Mouse (Mus musculus) telencephalon, adult 2 months (tissue): ENCODE data around the gene Hist3h2ba.
A peak's percentile ranks its signal among the peaks of the same experiment; 100 is the strongest.

Experiments used
- DNase-seq: peaks from one replicate; pipeline ENCODE4 v3.0.0-alpha.2; 2011; ENCODE audit warnings: low read depth, low spot score

Gene Hist3h2ba

DNA sequence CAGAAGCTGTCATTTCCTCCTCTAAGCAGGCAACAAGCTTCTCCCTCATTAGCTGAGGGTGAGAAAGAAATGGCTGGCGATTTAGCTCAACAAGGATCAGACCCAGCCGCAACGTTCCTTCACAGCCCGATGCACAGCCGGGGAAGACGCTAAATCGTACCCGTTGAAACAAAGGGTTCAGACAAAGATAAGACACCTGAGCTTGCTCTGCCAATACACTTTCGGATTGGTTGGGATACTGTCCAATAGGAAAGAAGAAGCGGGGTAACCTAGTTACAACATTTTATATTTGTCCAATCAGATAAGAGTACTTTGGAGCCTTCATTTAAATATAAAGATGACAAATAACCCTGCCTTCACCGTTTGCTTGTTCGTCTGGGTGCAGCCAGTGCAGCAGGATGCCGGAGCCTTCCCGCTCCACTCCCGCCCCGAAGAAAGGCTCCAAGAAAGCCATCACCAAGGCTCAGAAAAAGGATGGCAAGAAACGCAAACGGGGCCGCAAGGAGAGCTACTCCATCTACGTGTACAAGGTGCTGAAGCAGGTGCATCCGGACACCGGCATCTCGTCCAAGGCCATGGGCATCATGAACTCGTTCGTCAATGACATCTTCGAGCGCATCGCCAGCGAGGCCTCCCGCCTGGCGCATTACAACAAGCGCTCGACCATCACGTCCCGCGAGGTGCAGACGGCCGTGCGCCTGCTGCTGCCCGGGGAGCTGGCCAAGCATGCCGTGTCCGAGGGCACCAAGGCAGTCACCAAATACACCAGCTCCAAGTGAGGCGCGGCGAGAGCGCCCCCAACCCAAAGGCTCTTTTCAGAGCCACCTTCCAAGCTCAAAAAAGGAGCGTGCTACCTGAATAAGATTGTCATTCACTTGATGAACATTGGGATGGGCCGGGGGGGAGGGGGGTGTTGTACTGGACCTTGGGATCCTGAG lies at the start of gene Hist3h2ba:
Gene Hist3h2ba, plus strand, starts transcription at position 379 of the 938 bp plus-strand sequence.
- peak; percentile 98 for DNase-seq

DNA sequence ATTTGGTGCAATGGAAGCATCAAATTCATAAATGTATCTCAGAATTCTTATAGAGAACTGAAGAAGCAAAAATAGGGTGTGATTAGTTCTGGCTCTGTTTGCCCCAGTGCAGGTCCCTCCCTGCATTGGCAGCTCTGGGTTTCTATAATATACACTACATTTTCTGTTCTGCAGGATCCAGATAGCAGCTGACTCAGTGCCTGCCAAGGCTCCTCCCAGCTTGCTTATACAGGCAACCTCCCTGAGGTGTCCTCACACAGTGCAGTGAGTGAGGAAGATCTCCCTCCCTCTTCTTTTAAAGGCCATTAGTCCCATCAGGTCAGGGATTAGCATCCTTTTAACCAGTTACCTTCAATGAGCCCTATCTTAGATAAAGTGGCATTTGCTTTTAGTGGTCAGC lies 47.6 kb upstream of the Hist3h2ba start:
- no peak for DNase-seq

DNA sequence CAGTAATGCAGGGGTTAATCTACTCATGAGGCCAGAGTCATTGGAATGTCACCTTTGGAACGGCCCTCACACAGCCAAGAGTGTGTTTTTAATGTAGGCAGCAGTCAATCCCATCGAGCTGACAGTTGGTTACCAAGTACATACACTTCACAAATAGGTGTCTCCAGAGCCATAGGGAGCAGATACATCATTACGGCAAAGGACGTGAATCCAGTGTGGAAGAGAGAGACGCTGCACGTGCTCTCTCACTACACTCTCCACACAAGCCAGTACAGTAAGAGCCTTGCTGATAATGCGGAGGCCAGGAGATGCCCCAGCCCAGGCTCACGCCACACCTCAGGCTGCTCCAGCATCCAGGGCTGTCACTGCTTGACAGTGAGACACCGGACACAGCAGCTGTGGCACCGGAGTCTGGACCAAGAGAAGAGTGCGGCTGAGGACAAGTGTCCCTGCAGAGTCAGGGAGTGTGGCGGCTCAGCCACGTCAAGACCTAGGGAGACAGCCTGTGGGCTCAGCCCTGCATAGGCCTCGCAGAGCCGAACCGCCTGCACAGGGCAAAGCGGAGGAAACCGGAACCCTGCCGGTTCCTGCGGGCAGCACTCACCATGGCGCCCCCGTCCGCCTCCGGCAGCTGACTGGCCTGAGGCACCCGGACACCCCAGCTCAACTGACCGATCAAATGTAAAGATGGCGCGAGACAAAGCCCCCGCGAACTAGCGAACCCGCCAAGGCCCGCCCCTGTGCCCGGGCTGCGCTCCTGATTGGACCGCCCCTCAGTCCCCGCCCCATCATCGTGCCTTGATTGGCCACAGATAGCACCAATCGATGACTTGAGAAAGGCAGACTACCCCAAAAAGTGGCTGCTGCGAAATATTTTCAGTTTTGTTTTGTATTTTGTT lies 45.0 kb upstream of the Hist3h2ba start, which contains the start of gene Zfp39:
Gene Zfp39, minus strand, starts transcription at position 715 of the 899 bp plus-strand sequence.
- peak; percentile 86 for DNase-seq

DNA sequence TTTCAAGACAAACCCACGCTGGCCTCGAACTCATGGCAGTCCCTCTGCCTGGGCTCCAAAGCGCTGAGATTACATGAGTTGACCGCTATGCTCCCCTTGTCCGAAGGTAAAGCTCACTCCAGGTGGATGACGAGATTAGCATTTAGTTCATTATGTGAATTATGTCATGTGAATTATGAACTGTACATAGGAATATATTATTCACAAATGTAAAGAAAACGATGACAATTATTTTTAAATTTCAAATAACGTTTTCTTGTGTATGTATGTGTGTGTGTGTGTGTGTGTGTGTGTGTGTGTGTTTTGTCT lies 44.4 kb upstream of the Hist3h2ba start:
- DNase-seq: no peak

DNA sequence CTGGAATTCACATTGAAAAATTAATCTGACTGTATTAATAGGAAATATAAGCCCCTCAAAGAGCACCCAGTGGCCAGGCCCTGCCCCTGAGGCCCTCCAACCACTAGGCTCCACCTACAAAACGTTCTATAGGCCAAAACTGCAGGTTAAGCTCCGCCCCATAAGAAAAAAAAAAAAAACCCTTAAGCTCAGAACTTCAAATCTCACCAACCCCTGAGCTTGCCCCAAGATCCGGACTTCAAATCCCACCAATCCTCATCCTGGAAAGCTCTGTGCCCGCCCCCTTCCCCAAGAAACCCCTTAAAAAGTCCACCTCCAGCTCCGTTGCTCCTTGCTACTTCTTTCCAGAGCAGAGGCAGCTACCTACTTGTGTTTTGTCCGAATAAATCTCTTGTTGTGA lies 43.9 kb upstream of the Hist3h2ba start:
- DNase-seq: peak; percentile 12

DNA sequence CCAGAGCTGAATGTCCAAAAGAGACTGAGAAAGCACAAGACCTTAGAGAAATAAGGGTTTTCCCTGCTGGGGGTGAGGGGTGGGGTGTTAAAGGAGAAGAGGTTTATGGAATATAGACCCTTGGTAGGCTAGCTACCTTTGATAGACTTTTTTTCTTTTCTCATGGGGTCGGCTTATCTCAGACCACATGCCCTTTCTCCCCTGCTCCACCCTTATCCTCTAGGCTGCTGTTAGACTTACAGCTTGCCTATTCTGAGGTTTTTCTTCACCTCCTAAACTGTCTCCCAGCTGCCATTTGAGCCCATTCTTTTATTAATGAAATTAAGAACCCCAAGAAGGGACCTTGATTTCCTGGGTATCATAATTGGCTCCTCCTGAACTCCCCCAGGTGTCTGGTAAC lies 34.9 kb upstream of the Hist3h2ba start:
- DNase-seq: no peak

DNA sequence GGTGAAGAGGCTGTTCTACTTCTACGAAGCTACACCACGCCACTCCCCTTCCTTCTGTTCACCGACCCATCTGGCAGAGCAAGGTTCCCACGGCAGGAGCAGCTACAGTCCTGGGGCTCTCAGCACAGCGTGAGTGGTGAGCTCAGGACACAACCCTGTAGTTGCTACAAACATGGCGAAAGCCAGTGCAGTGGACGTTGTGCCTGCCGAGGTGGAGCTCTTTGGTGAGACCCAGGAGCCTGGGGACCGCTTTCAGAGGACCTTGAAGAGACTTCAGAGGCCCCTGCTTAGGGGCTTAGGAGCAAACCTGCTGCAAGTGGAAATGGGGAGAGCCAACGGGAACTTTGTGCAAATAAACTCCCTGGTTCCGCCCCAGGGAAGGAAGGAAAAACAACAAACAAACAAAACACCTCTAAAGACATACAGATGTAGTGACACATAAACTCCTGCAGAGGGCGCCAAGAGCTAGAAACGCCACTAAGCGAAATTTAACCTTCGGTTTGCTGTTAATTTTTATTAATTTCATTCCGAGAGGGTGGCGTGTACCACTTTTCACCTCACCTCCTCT lies 34.2 kb upstream of the Hist3h2ba start:
- DNase-seq: no peak

DNA sequence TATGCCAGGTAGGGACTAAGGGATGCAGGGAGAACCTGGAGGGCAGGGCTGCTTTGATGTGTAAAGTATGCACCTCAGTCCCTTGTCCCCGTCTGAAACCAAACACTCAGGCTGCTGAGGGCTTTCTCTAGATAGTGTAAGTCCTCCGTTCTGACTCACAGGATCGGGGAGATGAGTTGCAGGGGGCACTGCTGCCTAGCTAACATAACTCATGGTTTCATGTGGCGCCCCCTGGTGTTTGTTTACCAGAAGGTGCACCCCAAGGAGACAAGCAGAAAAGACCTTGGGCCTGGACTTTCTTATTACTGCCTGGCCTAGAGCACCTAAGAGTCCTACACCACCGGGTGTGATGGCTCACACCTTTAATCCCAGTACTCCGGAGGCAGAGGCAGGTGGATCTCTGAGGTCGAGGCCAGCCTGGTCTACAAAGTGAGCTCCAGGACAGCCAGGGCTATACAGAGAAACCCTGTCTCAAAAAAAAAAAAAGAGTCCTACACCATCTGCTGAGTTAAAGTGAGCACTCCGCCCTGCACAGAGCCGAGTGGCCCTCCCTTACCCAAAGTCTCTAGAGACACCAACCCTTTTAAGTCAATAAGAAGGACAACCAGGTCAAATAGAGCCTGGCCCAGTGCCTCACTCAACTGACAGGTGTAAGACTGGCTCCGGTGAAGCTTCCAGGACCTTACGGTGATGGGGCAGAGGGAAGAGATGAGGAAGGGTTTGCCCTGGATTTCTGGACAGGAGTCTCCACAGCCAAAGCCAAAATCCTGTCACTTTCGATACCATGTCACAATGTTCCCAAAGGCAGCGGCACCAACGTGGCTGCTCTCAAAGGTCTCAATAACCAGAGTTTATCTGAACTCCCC lies 31.6 kb upstream of the Hist3h2ba start:
- no peak for DNase-seq

DNA sequence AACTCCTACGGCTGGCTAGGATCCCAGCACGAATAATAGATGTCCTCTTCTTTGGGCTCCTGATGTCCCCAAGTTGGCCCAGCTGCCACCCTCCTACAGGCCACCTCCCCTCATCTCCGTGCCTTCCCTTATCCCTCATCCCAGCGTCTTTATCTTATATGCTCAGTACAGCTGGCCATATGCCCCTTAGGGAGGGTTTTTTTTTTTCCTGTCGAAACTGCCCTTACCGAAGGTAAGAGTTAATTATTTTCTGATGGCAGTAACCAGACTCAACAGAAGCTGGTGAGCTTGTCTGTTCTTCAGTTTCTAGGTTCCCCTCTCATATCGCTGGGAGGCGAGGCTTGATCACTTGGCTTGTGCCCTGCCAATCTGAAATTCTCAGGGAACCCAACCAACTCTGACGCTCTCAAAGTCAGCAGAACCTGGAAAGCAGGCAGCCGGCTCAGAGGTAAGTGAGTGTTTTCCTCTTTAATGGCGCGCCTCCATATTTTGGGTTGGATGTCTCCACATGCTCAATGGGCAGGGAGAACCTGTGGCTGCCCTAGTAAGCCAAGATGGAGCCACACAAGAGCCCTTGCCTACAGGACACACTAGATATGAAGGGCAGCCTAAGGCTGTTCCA lies 30.9 kb upstream of the Hist3h2ba start, which contains the start of gene Btnl10:
Gene Btnl10, plus strand, starts transcription at position 164 of the 622 bp plus-strand sequence.
- no peak for DNase-seq

DNA sequence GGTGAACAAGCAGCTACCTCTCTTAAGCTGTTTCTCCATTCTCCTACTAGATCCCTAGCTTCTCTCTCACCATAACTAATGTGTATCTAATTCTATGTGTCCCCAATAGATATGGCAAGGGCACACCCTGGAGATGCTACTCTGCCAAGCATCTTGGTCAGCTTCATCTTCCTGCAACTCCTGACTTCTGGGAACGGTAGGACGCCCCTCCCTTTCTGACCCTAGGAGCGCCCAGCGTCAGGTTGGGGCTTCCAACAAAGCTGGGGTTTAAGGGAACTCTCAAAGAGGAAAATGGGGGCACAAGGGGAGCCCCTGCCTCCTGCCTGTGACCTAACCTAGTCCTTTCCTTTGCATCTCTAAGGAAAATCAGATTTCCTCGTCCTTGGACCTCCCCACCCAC lies 30.0 kb upstream of the Hist3h2ba start:
- DNase-seq: no peak

DNA sequence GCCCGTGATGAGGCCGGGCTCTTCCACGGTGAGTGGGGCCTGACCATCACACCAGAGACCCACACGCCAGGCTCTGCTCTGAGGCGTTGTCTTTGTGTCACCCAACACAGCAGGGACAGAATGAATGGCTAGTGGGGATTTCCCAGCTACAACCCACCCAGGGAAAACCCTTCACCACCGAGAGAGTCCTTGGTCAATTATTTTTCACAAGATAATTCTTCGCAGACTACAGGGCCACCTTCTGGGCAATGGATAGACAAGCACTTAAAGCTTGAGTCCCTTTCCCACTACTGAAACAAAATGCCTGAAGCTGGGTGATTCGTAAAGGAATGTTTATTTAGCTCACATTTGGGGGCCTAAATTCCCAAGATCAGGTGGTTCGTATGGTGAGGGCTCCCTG lies 26.3 kb upstream of the Hist3h2ba start:
- no peak for DNase-seq

DNA sequence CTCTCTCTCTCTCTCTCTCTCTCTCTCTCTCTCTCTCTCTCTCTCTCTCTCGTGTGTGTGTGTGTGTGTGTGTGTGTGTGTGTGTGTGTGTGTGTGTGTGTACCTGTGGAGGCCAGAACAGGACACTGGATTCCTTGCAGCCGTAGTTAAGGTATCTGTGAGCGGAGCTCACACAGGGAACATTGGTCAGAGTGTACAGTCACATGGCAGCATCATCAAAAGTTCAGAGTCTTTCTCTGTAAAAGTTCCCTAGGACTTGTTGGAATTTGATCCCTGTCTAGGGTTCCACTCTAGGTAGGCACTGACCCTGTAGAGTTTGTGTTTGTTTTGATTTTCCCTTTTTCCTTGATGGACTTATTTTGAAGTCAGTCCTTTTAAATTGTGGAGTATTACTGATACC lies 22.1 kb upstream of the Hist3h2ba start:
- no peak for DNase-seq

DNA sequence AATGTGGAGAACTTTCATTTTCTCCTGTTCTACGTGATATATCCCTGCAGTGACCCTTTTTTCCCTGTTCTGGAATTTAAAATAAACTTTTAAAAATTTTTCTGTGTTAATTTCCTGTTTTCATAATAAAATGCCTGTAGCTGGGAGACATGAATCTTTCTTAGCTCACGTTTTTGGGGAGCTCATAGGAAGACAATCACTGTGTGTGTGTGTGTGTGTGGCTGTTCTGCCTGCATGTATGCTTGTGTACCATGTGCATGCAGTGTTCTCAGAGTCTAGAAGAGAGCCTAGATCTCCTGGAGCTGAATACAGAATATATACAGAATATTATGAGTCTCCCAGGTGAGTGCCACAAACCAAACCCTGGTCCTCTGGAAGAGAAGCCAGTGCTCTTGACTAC lies 21.7 kb upstream of the Hist3h2ba start:
- no peak for DNase-seq

DNA sequence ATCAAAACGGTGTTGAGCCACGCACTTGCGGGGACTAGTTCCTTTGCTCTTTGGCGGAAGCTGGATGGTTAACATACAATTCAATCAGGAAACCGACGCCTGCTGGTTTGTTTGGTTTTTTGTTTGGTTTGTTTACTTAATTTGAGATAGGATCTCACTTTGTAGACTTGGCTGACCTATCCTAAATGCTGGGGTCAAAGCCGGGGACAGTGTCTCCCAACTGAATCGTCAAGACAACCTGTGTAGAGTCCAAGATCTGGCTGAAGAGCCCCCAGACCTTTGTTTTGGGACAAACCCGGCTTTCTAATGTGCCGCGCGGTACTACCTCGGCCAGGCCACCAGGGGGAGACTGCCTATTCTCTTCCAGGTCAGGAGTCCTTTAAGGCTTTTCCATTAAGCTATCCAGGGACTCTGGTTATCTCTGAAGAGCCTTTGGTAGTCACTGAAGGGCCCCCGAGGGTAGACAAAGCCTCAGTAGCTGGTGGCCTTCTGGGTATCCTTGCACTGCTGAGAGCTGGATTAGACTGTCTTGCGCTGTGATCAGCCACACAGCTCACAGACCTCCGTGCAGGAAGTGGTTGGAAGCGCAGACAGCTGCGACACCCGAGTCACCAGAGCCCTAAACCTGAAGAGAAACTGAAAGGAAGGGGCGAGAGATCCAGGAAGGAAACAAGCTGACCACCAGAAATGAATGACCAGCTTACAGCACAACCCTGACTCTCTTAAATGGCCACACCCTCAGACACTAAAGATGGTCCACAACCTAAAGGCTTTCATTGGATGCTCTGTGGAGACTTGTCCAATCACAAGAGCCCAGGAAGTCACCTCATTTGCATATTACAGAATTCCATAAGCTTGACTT lies 20.7 kb upstream of the Hist3h2ba start:
- DNase-seq: peak; percentile 21

DNA sequence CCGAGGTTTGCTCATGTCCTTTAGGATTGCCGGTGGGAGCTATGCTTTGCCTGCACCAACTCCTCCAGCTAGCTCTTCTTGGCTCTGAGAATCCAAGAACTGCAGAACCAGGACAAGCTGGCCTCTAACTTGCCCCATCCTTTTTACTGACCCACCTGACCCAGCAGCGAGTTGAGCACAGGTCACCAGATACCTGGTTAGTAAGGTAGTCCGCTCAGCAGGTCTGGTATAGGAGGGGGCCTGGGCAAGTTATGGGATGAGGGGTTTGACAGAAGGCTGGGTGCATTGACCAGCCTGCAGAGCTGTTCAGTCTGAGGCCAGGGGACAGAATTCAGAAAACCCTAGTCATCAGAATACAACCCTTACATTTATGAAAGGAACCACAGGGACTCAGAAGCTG lies 19.7 kb upstream of the Hist3h2ba start:
- DNase-seq: no peak

DNA sequence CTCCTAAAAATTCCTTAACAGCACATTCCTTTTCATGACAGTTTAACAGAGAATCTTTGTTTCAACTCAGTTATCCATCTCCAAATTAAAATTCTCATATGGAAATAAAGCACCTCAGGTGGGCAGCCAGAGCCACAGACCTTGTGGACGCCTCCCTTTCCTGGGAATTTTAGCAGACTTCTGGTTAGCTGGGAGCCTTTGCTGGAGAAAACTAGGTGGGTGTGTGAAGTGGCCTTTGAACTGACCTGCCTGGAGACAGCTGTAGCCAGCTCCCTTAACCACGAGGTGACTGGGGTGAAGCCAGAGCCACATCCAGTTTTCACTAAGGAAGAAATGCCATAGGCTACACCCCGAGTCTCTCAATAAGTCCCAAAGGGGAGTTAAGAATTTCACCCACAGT lies 19.1 kb upstream of the Hist3h2ba start:
- DNase-seq: no peak

DNA sequence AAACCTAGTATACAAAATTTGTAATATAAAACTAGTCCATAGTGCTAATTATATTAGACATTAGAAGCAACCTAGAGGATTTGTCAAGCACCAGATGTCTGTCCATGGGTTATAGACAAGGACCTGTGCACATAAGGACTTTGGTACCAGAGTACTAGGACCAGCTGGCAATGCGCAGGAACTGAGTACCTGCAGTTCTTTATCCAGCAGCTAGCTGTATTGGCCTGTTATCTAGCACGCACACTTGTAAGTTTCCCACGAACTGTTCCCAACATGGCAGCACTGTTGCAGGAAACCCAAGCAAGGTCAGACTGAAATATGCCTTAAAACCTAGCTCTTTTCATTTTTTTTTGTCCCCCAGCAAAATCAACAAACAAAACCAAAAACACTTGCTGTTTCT lies 18.5 kb upstream of the Hist3h2ba start:
- no peak for DNase-seq

DNA sequence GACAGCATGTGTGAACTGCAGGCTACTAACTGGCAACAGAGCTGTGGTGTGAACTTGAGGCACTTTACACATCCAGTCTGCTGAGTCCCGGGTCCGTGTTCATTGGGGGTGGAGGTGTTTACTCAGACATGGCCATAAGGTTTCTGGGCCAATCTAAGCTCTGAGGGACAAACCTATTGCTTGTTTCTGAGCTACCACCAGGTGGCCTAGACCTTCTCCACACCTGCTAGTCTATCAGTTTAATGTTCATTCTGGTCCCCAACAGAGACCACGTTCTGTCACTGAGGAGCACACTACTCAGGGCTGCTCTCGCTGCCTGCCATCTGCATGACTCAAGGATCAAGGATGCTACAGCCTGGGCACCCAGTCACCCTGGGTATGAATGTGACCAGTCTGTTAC lies 17.1 kb upstream of the Hist3h2ba start:
- no peak for DNase-seq

DNA sequence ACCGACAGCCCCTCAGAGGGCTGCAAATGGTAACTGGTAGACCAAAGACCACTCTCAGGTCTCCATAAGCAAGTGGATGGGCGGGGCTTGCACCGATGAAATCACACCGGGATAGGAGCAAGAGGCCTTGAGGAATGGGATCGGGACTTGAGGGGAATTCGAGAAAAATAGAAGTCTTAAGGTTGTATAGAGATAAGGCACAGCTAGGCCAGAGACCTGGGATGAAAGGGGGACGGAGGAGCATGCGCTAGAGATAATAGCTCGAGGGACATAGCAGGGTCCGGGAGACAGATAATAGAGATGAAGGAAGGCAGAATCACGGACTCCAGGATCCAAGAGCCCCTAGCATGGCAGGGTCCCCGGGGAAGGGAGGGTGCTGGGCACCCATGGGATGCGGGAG lies 10.8 kb upstream of the Hist3h2ba start:
- DNase-seq: no peak
